Mouse (Mus musculus) neural tube, embryonic 11.5 days (tissue): ENCODE measurements around the gene Stox1. TPM values are rescaled to one million over a fixed set of nuclear protein-coding genes. Genes with fewer than 3 reads are reported as not detected.

Experiments
- ATAC-seq: fragments of 200-750 bp; cut with Nextera tagmentation; 2 replicates; pipeline ENCODE4 v1.8.0; 2017; ENCODE audit warnings: moderate number of reproducible peaks, mild to moderate bottlenecking, moderate TSS enrichment, moderate library complexity; ENCODE audit not compliant: insufficient read depth, low FRiP score, low TSS enrichment
- DNase-seq: peaks from one replicate; pipeline ENCODE4 v3.0.0-alpha.2; 2015; ENCODE audit warnings: low spot score
- H3K27ac ChIP-seq: fragments of 300-500 bp; sonication (generic); 2 replicates; pipeline ENCODE4 v1.5.1; 2014; ENCODE audit warnings: low read depth, mild to moderate bottlenecking, low read length
- H3K27me3 ChIP-seq: fragments of 300-500 bp; sonication (generic); 2 replicates; pipeline ENCODE4 v1.6.1; 2014; ENCODE audit warnings: mild to moderate bottlenecking, low read length, mixed read lengths; ENCODE audit not compliant: control insufficient read depth, insufficient read depth
- H3K36me3 ChIP-seq: fragments of 300-500 bp; sonication (generic); 2 replicates; pipeline ENCODE4 v1.6.1; 2014; ENCODE audit warnings: mild to moderate bottlenecking, low read length, moderate library complexity, mixed read lengths; ENCODE audit not compliant: control insufficient read depth, insufficient read depth
- H3K4me1 ChIP-seq: fragments of 300-500 bp; sonication (generic); 2 replicates; pipeline ENCODE4 v1.6.1; 2014; ENCODE audit warnings: low read length, mixed read lengths; ENCODE audit not compliant: control insufficient read depth, insufficient read depth
- H3K4me2 ChIP-seq: fragments of 300-500 bp; sonication (generic); 2 replicates; pipeline ENCODE4 v1.6.1; 2014; ENCODE audit warnings: low read depth, mild to moderate bottlenecking, moderate library complexity
- H3K4me3 ChIP-seq: fragments of 300-500 bp; sonication (generic); 2 replicates; pipeline ENCODE4 v1.5.1; 2014; ENCODE audit warnings: low read depth, low read length
- H3K9ac ChIP-seq: fragments of 300-500 bp; sonication (generic); 2 replicates; pipeline ENCODE4 v1.6.1; 2014; ENCODE audit warnings: mild to moderate bottlenecking, low read length
- H3K9me3 ChIP-seq: fragments of 300-500 bp; sonication (generic); 2 replicates; pipeline ENCODE4 v1.6.1; 2016; ENCODE audit warnings: low read length; ENCODE audit not compliant: control insufficient read depth
- WGBS: fragments of 180-500 bp; shearing (Covaris S2); extraction: QIAGEN DNeasy Blood & Tissue Kit; methylation state at CpG from one replicate; pipeline ENCODE4 v1.1.7; 2014; 5-methylcytosine and 5-hydroxymethylcytosine counted together
- microRNA-seq: library from miRNA; unstranded; fragments of <30 nt; microRNA quantifications from one replicate; pipeline ENCODE4, GENCODE M21; 2016
- polyA plus RNA-seq: library from polyadenylated mRNA; unstranded; fragments of >200 nt; fragmentation: Nextera tagmentation; extraction: Ambion mirVana; gene quantifications from 2 replicates; pipeline ENCODE4 v1.2.1, GENCODE M21; 2014

Gene Stox1
- polyA plus RNA-seq, 1 experiment from 2014 or later, result 1.1 TPM

GRCm38 (mm10) chr10:62650881-62651810 is 74.8 kb downstream of the Stox1 start, which contains the start of gene Ddx50:
TSS of gene Ddx50 (minus strand) at chr10:62651218.
- peak; percentile 100 for ATAC-seq
- Histone ChIP-seq H3K4me1 (0 out of 2 replicates have a peak, but pooled peaks cover 5% of the 10 kb centered on the region), H3K27ac (peak within 1 kb of the TSS; percentile 77), H3K27me3 (no peaks in the 10 kb centered on the region), H3K36me3 (no peaks in the 10 kb centered on the region), H3K4me3 (peak within 1 kb of the TSS; percentile 94), H3K9me3 (no peaks in the 10 kb centered on the region), H3K4me2 (peak within 1 kb of the TSS; percentile 86), H3K9ac (peak within 1 kb of the TSS; percentile 80)
- under 1% methylated on average over 89 of the region's 89 CpGs for WGBS
- DNase-seq, result peak; percentile 100

GRCm38 (mm10) chr10:62650358-62650782 is 75.6 kb downstream of the Stox1 start:
- H3K4me3 ChIP-seq, result peak overlapping the region; percentile 94
- H3K36me3 ChIP-seq, result no peaks in the 10 kb centered on the region
- ATAC-seq (no peak), DNase-seq (no peak)
- H3K9me3 ChIP-seq, result no peaks in the 10 kb centered on the region
- WGBS, result under 1% methylated on average over 17 of the region's 17 CpGs
- peak overlapping the region; percentile 86 for H3K4me2 ChIP-seq
- no peaks in the 10 kb centered on the region for H3K27me3 ChIP-seq
- H3K4me1 ChIP-seq, result 0 out of 2 replicates have a peak, but pooled peaks cover 5% of the 10 kb centered on the region
- H3K27ac ChIP-seq, result peak overlapping the region; percentile 71
- peak overlapping the region; percentile 80 for H3K9ac ChIP-seq

Small RNA genes within 50 kb of the gene (microRNA-seq; reads per million reads assigned to microRNA genes)
- not detected for gene Mir7215

Other genes starting within 250 kb of the Stox1 start
- gene Vps26a, start 239.3 kb downstream of the Stox1 start, polyA plus RNA-seq, result 100 and 105 TPM in 2 replicates
- gene Srgn, start 198.7 kb downstream of the Stox1 start, polyA plus RNA-seq, result 5.3 and 7.3 TPM in 2 replicates
- gene Kif1bp, start 147.7 kb downstream of the Stox1 start, polyA plus RNA-seq, result 62.3 and 62.5 TPM in 2 replicates
- 35.8 and 36.9 TPM in 2 replicates for gene Ddx21, start 123.8 kb downstream of the Stox1 start, polyA plus RNA-seq
- gene Ddx50, start 74.9 kb downstream of the Stox1 start, polyA plus RNA-seq, result 118 and 123 TPM in 2 replicates
- gene Ccar1, start 66.2 kb upstream of the Stox1 start, polyA plus RNA-seq, result 154 and 167 TPM in 2 replicates
- 30.1 and 30.4 TPM in 2 replicates for gene Tet1, start 182.9 kb upstream of the Stox1 start, polyA plus RNA-seq
- gene Slc25a16, start 194.5 kb upstream of the Stox1 start, polyA plus RNA-seq, result 11.6 and 12.1 TPM in 2 replicates
- 23.3 and 27.5 TPM in 2 replicates for gene Dna2, start 220.9 kb upstream of the Stox1 start, polyA plus RNA-seq